Mouse (Mus musculus) layer of hippocampus, adult 8-10 months (tissue): ENCODE data around the gene Atp9a. TPM values are rescaled to one million over a fixed set of nuclear protein-coding genes. Genes with fewer than 3 reads are reported as not detected.
"Not testable (repeated sequence)": the region's sequence is repeated elsewhere in the genome, so short reads cannot be mapped to it uniquely, and the experiment has no call there.

Experiments used
- DNase-seq, 2 experiments: peaks; one replicate each; pipeline ENCODE4 v3.0.0; 2022; ENCODE audit warnings: low spot score in 2 of 2
- total RNA-seq, 4 experiments: library from RNA; stranded (reverse); gene quantifications; 2 replicates each; pipeline ENCODE4 v1.2.4; 2022

The Atp9a gene
- 100 to 1,000 TPM; 325 to 344 (median 335) TPM for total RNA-seq

DNA sequence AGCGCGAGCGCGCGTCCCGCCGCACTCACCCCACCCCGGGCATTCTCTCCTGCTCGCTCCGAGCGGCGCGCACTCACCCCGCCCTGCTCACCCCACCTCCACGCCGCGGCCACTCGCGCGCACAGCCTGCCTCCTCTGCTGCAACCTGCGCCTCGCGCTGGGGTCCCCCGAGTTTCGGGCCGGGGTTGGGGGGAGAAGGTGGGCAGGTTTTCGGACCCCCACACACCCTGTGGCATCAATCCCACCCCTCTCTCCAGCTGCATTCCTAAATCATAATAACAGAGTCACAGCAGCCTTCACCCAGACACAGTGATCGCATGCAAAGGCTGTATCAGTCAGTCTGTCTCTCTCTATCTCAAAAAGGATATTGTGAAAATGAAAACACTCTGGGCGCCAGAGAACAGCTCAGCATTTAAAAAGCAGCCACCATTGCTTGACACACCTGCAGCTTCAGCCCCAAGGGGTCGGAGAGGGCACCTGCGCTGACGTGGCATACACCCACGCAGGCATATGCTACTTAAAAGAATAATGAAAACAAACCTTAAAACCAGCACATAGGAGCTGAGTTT is at the start of gene Atp9a:
Atp9a (minus strand) TSS at position 351 of the 569 bp plus-strand sequence.
- DNase-seq: peak in 1 of 2 experiments; percentile 61

GRCm38 (mm10) chr2:168791115-168791802 is 49.0 kb upstream of the Atp9a start:
- no peak for DNase-seq

GRCm38 (mm10) chr2:168786174-168786573 is 44.0 kb upstream of the Atp9a start:
- DNase-seq: no peak

- DNase-seq: no peak
Observed at GRCm38 (mm10) chr2:168780596-168780995, 38.4 kb upstream of the Atp9a start.

GRCm38 (mm10) chr2:168780024-168780423 is 37.8 kb upstream of the Atp9a start:
- no peak for DNase-seq

- no peak for DNase-seq
Observed at GRCm38 (mm10) chr2:168777481-168777880, 35.3 kb upstream of the Atp9a start.

DNA sequence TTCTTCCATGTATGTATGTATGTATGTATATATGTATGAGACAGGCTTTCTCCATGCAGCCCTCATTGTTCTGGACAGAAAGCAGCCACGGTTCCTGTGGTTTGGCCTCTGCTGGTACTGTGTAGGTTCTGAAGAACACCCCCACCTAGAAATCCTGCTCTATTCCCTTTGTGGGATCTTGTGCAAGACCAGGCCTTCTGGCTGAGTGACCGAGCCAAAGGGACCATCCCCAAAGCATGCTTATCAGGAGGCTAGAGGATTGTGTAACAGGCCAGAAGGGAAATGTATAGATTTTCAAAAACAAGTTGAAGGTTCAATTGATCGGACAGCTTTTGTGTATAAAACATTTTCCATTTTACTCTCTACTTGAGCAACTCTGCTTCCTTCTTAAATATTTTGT is 34.0 kb upstream of the Atp9a start:
- DNase-seq: no peak

- DNase-seq: no peak
Observed at GRCm38 (mm10) chr2:168769259-168769658, 27.1 kb upstream of the Atp9a start.

GRCm38 (mm10) chr2:168767582-168767981 is 25.4 kb upstream of the Atp9a start, which contains the start of gene Sall4:
Gene Sall4 (minus strand): TSS chr2:168767943.
- no peak for DNase-seq

GRCm38 (mm10) chr2:168766538-168767361 is 24.5 kb upstream of the Atp9a start:
- DNase-seq: peak; percentile 26 to 30

- no peak for DNase-seq
Observed at GRCm38 (mm10) chr2:168765696-168766537, 23.7 kb upstream of the Atp9a start.

GRCm38 (mm10) chr2:168765065-168765681 is 23.0 kb upstream of the Atp9a start:
- DNase-seq: no peak

- DNase-seq: no peak
Observed at GRCm38 (mm10) chr2:168764460-168764867, 22.3 kb upstream of the Atp9a start.

DNA sequence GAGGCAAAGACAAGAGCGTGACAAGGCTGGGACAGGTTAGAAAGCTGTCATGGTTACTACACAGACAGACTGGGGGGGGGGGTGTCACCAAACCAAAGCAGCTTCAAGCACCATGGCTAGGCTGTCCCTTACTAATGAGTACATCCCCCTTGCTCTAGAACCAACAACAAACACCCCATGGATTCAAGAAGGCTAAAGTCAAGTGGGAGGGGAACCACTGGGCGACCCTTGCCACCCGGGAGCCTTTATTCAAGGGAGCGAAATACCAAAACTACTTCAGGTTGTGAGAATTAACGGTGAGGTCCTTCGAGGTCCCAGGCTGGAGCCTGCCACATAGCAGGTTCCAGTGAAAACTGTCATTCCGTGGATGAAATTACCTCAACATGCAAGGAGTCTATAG is 21.6 kb upstream of the Atp9a start:
- DNase-seq: no peak

DNA sequence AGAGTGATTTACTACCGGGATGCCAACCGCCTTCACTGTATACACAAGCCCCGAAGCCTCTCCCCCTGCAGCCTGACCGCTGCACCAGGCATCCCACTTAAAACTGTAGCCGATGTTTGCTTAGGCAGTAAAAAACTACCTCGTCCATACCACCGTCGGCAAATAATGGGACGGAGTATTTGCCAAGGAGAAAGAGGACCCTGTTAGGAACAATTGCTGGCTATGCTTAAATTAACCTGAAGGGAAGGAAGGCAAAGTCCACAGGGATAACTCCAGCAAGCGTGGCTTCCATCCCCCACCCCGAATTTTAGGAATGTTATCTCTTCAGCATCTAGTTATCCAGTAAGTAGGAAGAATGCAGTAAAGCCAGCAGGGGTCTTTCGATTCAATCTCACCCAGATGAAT is 20.2 kb upstream of the Atp9a start:
- DNase-seq: no peak

- DNase-seq: no peak
Observed at GRCm38 (mm10) chr2:168761954-168762353, 19.7 kb upstream of the Atp9a start.

DNA sequence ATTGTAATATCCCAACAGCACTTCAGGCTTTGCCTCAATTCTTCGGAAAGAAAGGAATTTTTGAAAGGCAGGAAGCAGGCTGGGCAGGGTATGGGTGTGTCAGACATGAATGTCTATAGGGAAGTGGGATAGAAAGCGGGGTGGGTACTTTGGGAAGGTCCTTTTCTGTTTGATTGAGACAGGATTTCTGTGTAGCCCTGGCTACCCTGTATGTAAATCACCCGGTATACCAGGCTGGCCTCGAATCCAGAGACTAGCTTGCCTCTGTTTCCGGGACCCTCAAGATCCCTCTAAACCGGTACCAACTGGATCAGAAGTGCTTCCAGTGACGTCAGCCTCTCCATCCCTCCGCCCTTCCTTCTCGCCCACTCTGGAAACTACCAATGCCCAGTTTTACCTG is 18.9 kb upstream of the Atp9a start:
- DNase-seq: no peak

- DNase-seq: not testable (repeated sequence)
Observed at GRCm38 (mm10) chr2:168744406-168744805, 2.2 kb upstream of the Atp9a start.

DNA sequence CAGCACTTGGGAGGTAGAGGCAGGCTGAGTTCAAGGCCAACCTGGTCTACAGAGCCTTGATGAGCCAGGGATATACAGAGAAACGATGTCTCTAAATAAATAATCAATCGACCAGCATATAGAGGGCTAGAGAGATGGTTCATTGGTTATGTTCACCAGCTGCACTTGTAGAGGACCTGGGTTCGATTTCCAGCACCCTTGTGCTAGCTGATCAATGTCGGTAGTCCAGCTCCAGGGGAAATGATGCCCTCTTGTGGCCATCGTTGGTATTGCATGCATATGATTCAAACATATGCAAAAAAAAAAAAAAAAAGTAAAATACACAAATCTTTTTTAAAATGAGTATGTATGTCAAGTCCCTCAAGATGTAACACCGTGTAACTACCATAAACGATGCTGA is 440 bp upstream of the Atp9a start:
- peak in 1 of 2 experiments; percentile 63 for DNase-seq

DNA sequence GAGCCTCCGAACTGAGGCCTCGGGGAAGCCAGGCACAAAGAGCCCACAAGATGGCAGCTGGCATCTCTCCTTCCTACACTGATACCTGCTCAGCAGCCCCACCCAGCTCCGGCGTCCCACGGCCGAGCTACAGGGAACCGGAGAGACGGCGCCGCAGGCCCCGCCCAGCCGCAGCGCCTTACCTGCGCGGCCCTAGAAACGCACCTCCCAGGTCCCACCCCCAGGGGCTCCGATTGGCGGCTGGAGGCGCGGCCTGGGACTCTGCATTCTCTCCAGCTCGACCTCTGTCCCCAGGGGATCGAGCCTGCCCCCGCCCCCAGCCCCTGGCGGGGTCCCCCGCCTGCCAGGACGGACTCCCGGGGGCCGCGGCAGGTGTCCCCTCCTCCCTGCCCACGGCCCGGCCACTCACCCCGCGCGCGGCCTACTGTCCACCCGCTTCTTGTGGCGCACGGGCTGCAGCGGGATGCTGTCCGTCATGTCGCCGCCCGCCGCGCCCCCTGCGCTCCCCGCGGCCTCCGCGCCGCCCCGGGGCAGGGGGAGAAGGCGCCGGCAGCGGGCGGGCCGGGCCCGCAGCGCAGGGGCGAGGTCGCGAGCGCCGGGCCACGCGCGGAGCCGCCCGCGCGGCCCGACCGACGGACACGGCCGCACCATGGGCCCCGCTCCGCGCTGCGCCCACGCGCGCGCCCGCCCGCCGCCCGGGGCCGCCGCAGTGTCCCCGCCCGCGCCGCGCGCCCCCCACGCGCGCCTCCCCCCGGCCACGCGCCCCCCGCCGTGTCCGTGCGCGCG is 743 bp downstream of the Atp9a start:
- DNase-seq: peak; percentile 66 to 75
